Mouse (Mus musculus): ENCODE data around the gene Hhipl1. TPM values are rescaled to one million over a fixed set of nuclear protein-coding genes. Genes with fewer than 3 reads are reported as not detected.

The Hhipl1 gene
- polyA plus RNA-seq, 1 experiment from 2014 or later, result 0.69 TPM

- H3K27ac ChIP-seq, result no peak overlapping the region
- peaks cover 7% of the 10 kb centered on the region for H3K4me1 ChIP-seq
- no peak overlapping the region for H3K4me2 ChIP-seq
- H3K9me3 ChIP-seq, result no peaks in the 10 kb centered on the region
- 72% methylated on average over 8 of the region's 8 CpGs for WGBS
- H3K36me3 ChIP-seq, result no peaks in the 10 kb centered on the region
- H3K9ac ChIP-seq, result no peak overlapping the region
- no peak for ATAC-seq (ENCODE audit: insufficient number of reproducible peaks, insufficient read depth, low FRiP score, low TSS enrichment, low read depth)
- H3K4me3 ChIP-seq, result no peak overlapping the region
- peaks cover 54% of the 10 kb centered on the region for H3K27me3 ChIP-seq
Measured at GRCm38 (mm10) chr12:108305172-108305571, 898 bp upstream of the Hhipl1 start.

DNA sequence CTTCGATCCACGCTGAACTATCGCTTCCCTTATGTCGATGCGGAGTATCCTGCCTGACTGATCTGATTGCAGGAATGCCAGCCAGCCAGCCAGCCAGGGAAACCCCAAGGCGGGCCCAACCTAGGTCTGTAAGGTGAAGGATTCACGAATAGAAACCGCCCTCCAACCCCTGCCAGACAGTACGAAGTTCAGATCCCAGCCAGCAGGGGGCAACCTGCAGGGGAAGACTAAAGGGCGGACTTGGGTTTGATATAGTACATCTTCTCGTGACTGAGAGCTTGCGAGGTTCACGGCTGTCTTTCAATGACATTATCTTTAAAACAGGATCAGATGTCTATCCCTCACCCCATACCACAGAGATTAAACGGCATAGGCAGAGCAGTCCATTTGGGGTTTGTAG lies 1.5 kb downstream of the Hhipl1 start:
- no peaks in the 10 kb centered on the region for H3K9me3 ChIP-seq
- no peak overlapping the region for H3K4me2 ChIP-seq
- no peak overlapping the region for H3K9ac ChIP-seq
- no peaks in the 10 kb centered on the region for H3K36me3 ChIP-seq
- 21% methylated on average over 14 of the region's 14 CpGs for WGBS
- H3K4me1 ChIP-seq, result peaks cover 7% of the 10 kb centered on the region
- no peak overlapping the region for H3K4me3 ChIP-seq
- H3K27me3 ChIP-seq, result peaks cover 54% of the 10 kb centered on the region
- ATAC-seq (ENCODE audit: insufficient number of reproducible peaks, insufficient read depth, low FRiP score, low TSS enrichment, low read depth), result no peak
- no peak overlapping the region for H3K27ac ChIP-seq

DNA sequence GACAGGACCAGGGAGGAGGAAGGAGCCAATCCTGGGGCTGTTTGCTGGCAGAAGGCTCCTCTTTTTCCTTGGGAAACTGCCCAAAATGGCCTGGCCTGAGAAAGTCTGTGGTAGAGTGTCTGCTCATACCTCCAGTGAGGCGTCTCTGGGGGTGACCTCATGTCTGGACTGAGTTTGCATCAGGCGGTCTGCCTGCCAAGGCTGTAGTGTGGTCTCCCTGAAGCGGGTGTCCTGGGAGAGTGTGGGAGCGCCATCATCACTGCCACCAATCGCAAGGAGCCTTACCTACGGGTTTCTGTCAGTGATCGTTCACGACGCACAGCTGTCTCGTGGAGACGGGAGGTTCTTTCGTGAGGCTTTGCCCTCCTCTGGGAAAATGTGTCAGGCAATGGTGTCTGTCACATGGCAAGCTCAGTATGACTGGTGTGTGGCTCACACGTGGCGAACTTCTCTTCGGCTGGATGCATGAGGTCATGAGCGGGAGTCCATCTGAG lies 2.3 kb downstream of the Hhipl1 start:
- WGBS, result 85% methylated on average over 16 of the region's 16 CpGs
- no peaks in the 10 kb centered on the region for H3K36me3 ChIP-seq
- no peak for ATAC-seq (ENCODE audit: insufficient number of reproducible peaks, insufficient read depth, low FRiP score, low TSS enrichment, low read depth)
- peaks cover 7% of the 10 kb centered on the region for H3K4me1 ChIP-seq
- no peak overlapping the region for H3K4me2 ChIP-seq
- no peak overlapping the region for H3K9ac ChIP-seq
- H3K9me3 ChIP-seq, result no peaks in the 10 kb centered on the region
- no peak overlapping the region for H3K27ac ChIP-seq
- peaks cover 55% of the 10 kb centered on the region for H3K27me3 ChIP-seq
- no peak overlapping the region for H3K4me3 ChIP-seq

DNA sequence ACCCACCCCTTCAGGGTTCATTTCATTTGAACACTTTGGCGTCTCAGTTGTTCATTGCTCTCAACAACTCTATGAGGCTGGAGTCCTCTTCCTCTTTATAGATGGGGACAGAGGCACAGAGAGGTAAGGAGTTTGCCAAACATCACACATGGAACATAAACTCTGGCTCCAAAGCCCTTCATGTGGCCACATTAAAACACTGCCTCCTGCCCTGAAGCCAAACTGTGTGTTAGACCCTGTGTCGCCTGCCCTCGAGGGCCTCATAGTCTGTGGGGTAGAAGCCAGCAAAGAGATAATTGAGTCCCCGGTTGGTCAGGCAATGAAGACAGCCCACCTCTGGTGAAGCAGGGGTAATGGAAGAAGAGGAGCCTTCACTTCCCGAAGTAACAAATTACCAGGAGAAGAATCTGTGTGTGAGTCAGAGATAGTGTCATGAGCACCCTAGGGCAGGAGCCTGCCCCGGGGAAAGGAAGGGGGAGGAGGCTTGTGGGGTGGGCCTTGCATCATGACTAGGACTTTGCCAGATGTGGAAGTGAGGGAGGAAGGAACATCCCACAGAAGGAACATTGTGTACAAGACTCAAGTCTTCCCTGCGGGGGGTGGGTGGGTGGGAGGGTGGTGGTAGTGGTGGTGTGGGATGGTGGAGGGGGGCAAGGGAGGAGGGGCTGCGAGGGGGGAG lies 3.2 kb downstream of the Hhipl1 start:
- no peak for ATAC-seq (ENCODE audit: insufficient number of reproducible peaks, insufficient read depth, low FRiP score, low TSS enrichment, low read depth)
- H3K9me3 ChIP-seq, result no peaks in the 10 kb centered on the region
- peaks cover 7% of the 10 kb centered on the region for H3K4me1 ChIP-seq
- peaks cover 56% of the 10 kb centered on the region for H3K27me3 ChIP-seq
- no peak overlapping the region for H3K9ac ChIP-seq
- H3K27ac ChIP-seq, result no peak overlapping the region
- 51% methylated on average over 8 of the region's 8 CpGs for WGBS
- no peak overlapping the region for H3K4me2 ChIP-seq
- no peaks in the 10 kb centered on the region for H3K36me3 ChIP-seq
- H3K4me3 ChIP-seq, result no peak overlapping the region

GRCm38 (mm10) chr12:108310041-108310440 lies 4.0 kb downstream of the Hhipl1 start:
- Histone ChIP-seq H3K9ac (no peak overlapping the region), H3K27me3 (peaks cover 52% of the 10 kb centered on the region), H3K27ac (no peak overlapping the region), H3K9me3 (no peaks in the 10 kb centered on the region), H3K4me2 (no peak overlapping the region), H3K4me1 (peaks cover 7% of the 10 kb centered on the region), H3K4me3 (no peak overlapping the region), H3K36me3 (no peaks in the 10 kb centered on the region)
- no peak for ATAC-seq (ENCODE audit: insufficient number of reproducible peaks, insufficient read depth, low FRiP score, low TSS enrichment, low read depth)
- WGBS, result 86% methylated on average over 4 of the region's 4 CpGs

DNA sequence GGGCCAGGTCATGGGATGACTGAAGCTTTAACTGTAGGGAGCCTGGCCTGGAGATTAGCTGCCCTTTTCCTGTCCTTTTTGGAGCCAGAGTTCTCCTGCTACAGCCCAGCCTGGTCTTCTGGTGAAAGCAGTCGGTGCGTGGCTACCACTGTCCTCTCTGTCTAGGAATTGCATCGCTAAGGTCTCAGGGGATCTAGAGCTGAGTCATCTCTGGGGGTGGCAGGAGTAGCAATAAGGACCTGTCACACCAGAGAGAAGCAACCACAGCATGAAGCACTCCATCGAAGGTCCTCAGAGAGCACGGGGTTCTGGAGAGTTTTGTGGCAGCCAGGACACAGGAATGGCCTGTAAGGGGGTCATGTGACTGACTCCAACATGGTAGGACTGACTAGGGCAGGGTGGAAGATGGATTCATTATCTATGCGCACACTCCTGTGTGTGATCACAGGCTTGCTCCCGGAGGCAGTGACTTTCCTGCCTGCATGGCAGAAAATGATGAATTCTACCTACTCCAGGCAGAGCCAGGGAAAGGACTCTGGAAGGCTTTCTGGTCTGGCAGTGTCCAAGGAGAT lies 4.5 kb downstream of the Hhipl1 start:
- no peaks in the 10 kb centered on the region for H3K36me3 ChIP-seq
- H3K4me1 ChIP-seq, result peaks cover 7% of the 10 kb centered on the region
- H3K9me3 ChIP-seq, result no peaks in the 10 kb centered on the region
- H3K9ac ChIP-seq, result peak overlapping the region; percentile 27; the same call in 1 of the 2 replicates
- H3K4me3 ChIP-seq, result no peak overlapping the region
- H3K27ac ChIP-seq, result no peak overlapping the region
- ATAC-seq (ENCODE audit: insufficient number of reproducible peaks, insufficient read depth, low FRiP score, low TSS enrichment, low read depth), result no peak
- H3K27me3 ChIP-seq, result peaks cover 51% of the 10 kb centered on the region
- no peak overlapping the region for H3K4me2 ChIP-seq
- WGBS, result 77% methylated on average over 7 of the region's 7 CpGs

- Histone ChIP-seq H3K9me3 (no peaks in the 10 kb centered on the region), H3K4me2 (no peak overlapping the region), H3K27ac (no peak overlapping the region), H3K9ac (no peak overlapping the region), H3K4me3 (no peak overlapping the region), H3K27me3 (peaks cover 51% of the 10 kb centered on the region), H3K36me3 (no peaks in the 10 kb centered on the region), H3K4me1 (0 out of 2 replicates have a peak, but pooled peaks cover under 1% of the 10 kb centered on the region)
- no peak for ATAC-seq (ENCODE audit: insufficient number of reproducible peaks, insufficient read depth, low FRiP score, low TSS enrichment, low read depth)
- WGBS, result 88% methylated on average over 27 of the region's 27 CpGs
Measured at GRCm38 (mm10) chr12:108311741-108312290, 5.7 kb downstream of the Hhipl1 start.

GRCm38 (mm10) chr12:108312432-108312851 lies 6.4 kb downstream of the Hhipl1 start:
- 41% methylated on average over 6 of the region's 6 CpGs for WGBS
- H3K4me1 ChIP-seq, result peaks cover 7% of the 10 kb centered on the region; the same call in 1 of the 2 replicates
- no peak overlapping the region for H3K4me3 ChIP-seq
- H3K9ac ChIP-seq, result no peak overlapping the region
- no peaks in the 10 kb centered on the region for H3K9me3 ChIP-seq
- no peaks in the 10 kb centered on the region for H3K36me3 ChIP-seq
- no peak overlapping the region for H3K4me2 ChIP-seq
- H3K27ac ChIP-seq, result no peak overlapping the region
- peaks cover 51% of the 10 kb centered on the region for H3K27me3 ChIP-seq
- no peak for ATAC-seq (ENCODE audit: insufficient number of reproducible peaks, insufficient read depth, low FRiP score, low TSS enrichment, low read depth)

- H3K4me1 ChIP-seq, result peaks cover 14% of the 10 kb centered on the region
- H3K36me3 ChIP-seq, result no peaks in the 10 kb centered on the region
- H3K9ac ChIP-seq, result no peak overlapping the region
- no peaks in the 10 kb centered on the region for H3K9me3 ChIP-seq
- H3K27me3 ChIP-seq, result peaks cover 51% of the 10 kb centered on the region
- WGBS, result 81% methylated on average over 1 of the region's 1 CpGs
- H3K27ac ChIP-seq, result no peak overlapping the region
- H3K4me2 ChIP-seq, result no peak overlapping the region
- no peak overlapping the region for H3K4me3 ChIP-seq
- no peak for ATAC-seq (ENCODE audit: insufficient number of reproducible peaks, insufficient read depth, low FRiP score, low TSS enrichment, low read depth)
Measured at GRCm38 (mm10) chr12:108313244-108313772, 7.2 kb downstream of the Hhipl1 start.

DNA sequence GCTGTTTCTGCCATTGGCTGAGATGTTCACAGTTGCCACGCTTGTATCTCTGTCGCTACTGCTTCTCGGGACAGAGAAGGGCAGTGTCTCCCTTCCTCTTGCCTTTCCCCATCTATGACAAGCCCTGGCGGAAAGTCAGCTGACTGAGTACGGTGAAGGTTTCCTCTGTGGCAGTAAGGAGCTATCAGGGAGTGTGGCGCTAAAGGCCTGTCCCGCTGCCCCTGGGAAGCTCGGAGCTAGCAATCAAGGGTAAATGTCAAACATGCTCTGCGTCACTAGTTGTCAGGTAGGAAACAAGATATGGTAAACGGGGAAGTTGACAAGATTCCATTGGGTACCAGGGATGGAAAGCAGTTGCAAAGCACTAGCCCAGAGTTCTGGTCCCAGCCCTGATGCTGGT lies 9.7 kb downstream of the Hhipl1 start:
- H3K27ac ChIP-seq, result no peak overlapping the region
- WGBS, result 29% methylated on average over 10 of the region's 10 CpGs
- H3K4me3 ChIP-seq, result no peak overlapping the region
- no peak for ATAC-seq (ENCODE audit: insufficient number of reproducible peaks, insufficient read depth, low FRiP score, low TSS enrichment, low read depth)
- H3K4me1 ChIP-seq, result peaks cover 27% of the 10 kb centered on the region
- H3K9me3 ChIP-seq, result no peaks in the 10 kb centered on the region
- H3K36me3 ChIP-seq, result no peaks in the 10 kb centered on the region
- no peak overlapping the region for H3K4me2 ChIP-seq
- H3K27me3 ChIP-seq, result peaks cover 66% of the 10 kb centered on the region
- H3K9ac ChIP-seq, result no peak overlapping the region

GRCm38 (mm10) chr12:108316655-108317054 lies 10.6 kb downstream of the Hhipl1 start:
- no peaks in the 10 kb centered on the region for H3K36me3 ChIP-seq
- ATAC-seq (ENCODE audit: insufficient number of reproducible peaks, insufficient read depth, low FRiP score, low TSS enrichment, low read depth), result no peak
- no peak overlapping the region for H3K4me2 ChIP-seq
- H3K4me3 ChIP-seq, result no peak overlapping the region
- H3K4me1 ChIP-seq, result peaks cover 28% of the 10 kb centered on the region
- H3K27me3 ChIP-seq, result peaks cover 75% of the 10 kb centered on the region
- no peak overlapping the region for H3K27ac ChIP-seq
- H3K9ac ChIP-seq, result no peak overlapping the region
- WGBS, result 25% methylated on average over 6 of the region's 6 CpGs
- H3K9me3 ChIP-seq, result no peaks in the 10 kb centered on the region

All from embryonic facial prominence, embryonic 13.5 days (tissue).